Mouse (Mus musculus) forebrain, embryonic 11.5 days (tissue): ENCODE measurements around the gene Grk3. TPM values are rescaled to one million over a fixed set of nuclear protein-coding genes. Genes with fewer than 3 reads are reported as not detected.

Source experiments
- ATAC-seq: fragments of 200-750 bp; cut with Nextera tagmentation; replicated peaks from 2 replicates; pipeline ENCODE4 v1.8.0; 2017; ENCODE audit warnings: moderate TSS enrichment; ENCODE audit not compliant: low FRiP score
- DNase-seq: peaks from one replicate; pipeline ENCODE4 v3.0.0-alpha.2; 2017; ENCODE audit warnings: low spot score
- H3K27ac ChIP-seq: fragments of 300-500 bp; sonication (generic); 2 replicates; pipeline ENCODE4 v1.5.1; 2014; ENCODE audit warnings: low read depth, low read length
- H3K27me3 ChIP-seq: fragments of 300-500 bp; sonication (generic); 2 replicates; pipeline ENCODE4 v1.6.1; 2014; ENCODE audit warnings: mild to moderate bottlenecking, low read length, mixed read lengths; ENCODE audit not compliant: control insufficient read depth, insufficient read depth
- H3K36me3 ChIP-seq: fragments of 300-500 bp; sonication (generic); 2 replicates; pipeline ENCODE4 v1.6.1; 2014; ENCODE audit warnings: mild to moderate bottlenecking, low read length, moderate library complexity, mixed read lengths; ENCODE audit not compliant: control insufficient read depth, insufficient read depth
- H3K4me1 ChIP-seq: fragments of 300-500 bp; sonication (generic); replicated peaks from 2 replicates; pipeline ENCODE4 v1.6.1; 2014; ENCODE audit warnings: low read length, mixed read lengths; ENCODE audit not compliant: control insufficient read depth, insufficient read depth
- H3K4me2 ChIP-seq: fragments of 300-500 bp; sonication (generic); 2 replicates; pipeline ENCODE4 v1.6.1; 2014; ENCODE audit warnings: low read depth, mild to moderate bottlenecking, low read length, moderate library complexity, mixed read lengths; ENCODE audit not compliant: severe bottlenecking
- H3K4me3 ChIP-seq: fragments of 300-500 bp; sonication (generic); 2 replicates; pipeline ENCODE4 v1.5.1; 2014; ENCODE audit warnings: low read depth, low read length
- H3K9ac ChIP-seq: fragments of 300-500 bp; sonication (generic); 2 replicates; pipeline ENCODE4 v1.6.1; 2014; ENCODE audit warnings: low read length
- H3K9me3 ChIP-seq: fragments of 300-500 bp; sonication (generic); 2 replicates; pipeline ENCODE4 v1.6.1; 2016; ENCODE audit warnings: low read length, mixed read lengths; ENCODE audit not compliant: control insufficient read depth
- WGBS: fragments of 180-500 bp; shearing (Covaris S2); extraction: QIAGEN DNeasy Blood & Tissue Kit; methylation state at CpG from one replicate; pipeline ENCODE4 v1.1.7; 2014; 5-methylcytosine and 5-hydroxymethylcytosine counted together
- polyA plus RNA-seq: library from polyadenylated mRNA; unstranded; fragments of >200 nt; fragmentation: Nextera tagmentation; extraction: Ambion mirVana; gene quantifications from 2 replicates; pipeline ENCODE4 v1.2.1, GENCODE M21; 2014

Gene Grk3
- polyA plus RNA-seq, 1 experiment from 2014 or later: 6.7 TPM

GRCm38 (mm10) chr5:112963495-112963894, 52.1 kb downstream of the Grk3 start:
- H3K4me1 ChIP-seq: peaks cover 2% of the 10 kb centered on the region; the same call in 1 of the 2 replicates

GRCm38 (mm10) chr5:112962166-112962565, 53.4 kb downstream of the Grk3 start:
- no peaks in the 10 kb centered on the region for H3K36me3 ChIP-seq
- H3K27ac ChIP-seq: no peak overlapping the region
- ATAC-seq: no peak
- no peak overlapping the region for H3K9ac ChIP-seq
- DNase-seq: no peak
- no peak overlapping the region for H3K4me2 ChIP-seq
- H3K27me3 ChIP-seq: no peaks in the 10 kb centered on the region
- H3K4me3 ChIP-seq: no peak overlapping the region
- 86% methylated on average over 6 of the region's 6 CpGs for WGBS
- no peaks in the 10 kb centered on the region for H3K9me3 ChIP-seq
- peaks cover under 1% of the 10 kb centered on the region; the same call in 1 of the 2 replicates for H3K4me1 ChIP-seq

More at GRCm38 (mm10) chr5:112963495-112963894, 52.1 kb downstream of the Grk3 start:
- Histone ChIP-seq H3K27ac (no peak overlapping the region), H3K9ac (no peak overlapping the region), H3K9me3 (no peaks in the 10 kb centered on the region), H3K36me3 (no peaks in the 10 kb centered on the region), H3K4me3 (no peak overlapping the region), H3K27me3 (no peaks in the 10 kb centered on the region), H3K4me2 (no peak overlapping the region)
- ATAC-seq (no peak), DNase-seq (no peak)
- 61% methylated on average over 4 of the region's 4 CpGs for WGBS

- Histone ChIP-seq H3K4me2 (no peak overlapping the region), H3K27ac (no peak overlapping the region), H3K36me3 (no peaks in the 10 kb centered on the region), H3K4me3 (no peak overlapping the region), H3K27me3 (no peaks in the 10 kb centered on the region), H3K9me3 (no peaks in the 10 kb centered on the region), H3K9ac (no peak overlapping the region), H3K4me1 (no peaks in the 10 kb centered on the region; the same call in 1 of the 2 replicates)
- ATAC-seq (no peak), DNase-seq (no peak)
- 33% methylated on average over 3 of the region's 3 CpGs for WGBS
These were observed 54.7 kb downstream of the Grk3 start for GRCm38 (mm10) chr5:112960911-112961310.

- WGBS: 74% methylated on average over 5 of the region's 5 CpGs
- H3K27me3 ChIP-seq: no peaks in the 10 kb centered on the region
- H3K27ac ChIP-seq: no peak overlapping the region
- H3K4me1 ChIP-seq: no peaks in the 10 kb centered on the region; the same call in 1 of the 2 replicates
- ATAC-seq (no peak), DNase-seq (no peak)
- no peaks in the 10 kb centered on the region for H3K36me3 ChIP-seq
- H3K9me3 ChIP-seq: no peaks in the 10 kb centered on the region
- H3K4me3 ChIP-seq: no peak overlapping the region
- no peak overlapping the region for H3K9ac ChIP-seq
- H3K4me2 ChIP-seq: no peak overlapping the region
These were observed 57.3 kb downstream of the Grk3 start for GRCm38 (mm10) chr5:112958293-112958692.

GRCm38 (mm10) chr5:112956841-112957240, 58.8 kb downstream of the Grk3 start:
- no peak for ATAC-seq
- no peak overlapping the region for H3K9ac ChIP-seq
- no peak overlapping the region for H3K27ac ChIP-seq
- H3K27me3 ChIP-seq: no peaks in the 10 kb centered on the region
- H3K4me2 ChIP-seq: no peak overlapping the region
- no peaks in the 10 kb centered on the region; the same call in 1 of the 2 replicates for H3K4me1 ChIP-seq
- 89% methylated on average over 12 of the region's 12 CpGs for WGBS
- no peaks in the 10 kb centered on the region for H3K9me3 ChIP-seq
- no peaks in the 10 kb centered on the region for H3K36me3 ChIP-seq
- H3K4me3 ChIP-seq: no peak overlapping the region
- no peak for DNase-seq

- Histone ChIP-seq H3K4me3 (no peak overlapping the region), H3K9ac (no peak overlapping the region), H3K9me3 (no peaks in the 10 kb centered on the region), H3K27me3 (no peaks in the 10 kb centered on the region), H3K4me2 (no peak overlapping the region), H3K4me1 (no peaks in the 10 kb centered on the region; the same call in 1 of the 2 replicates), H3K36me3 (no peaks in the 10 kb centered on the region), H3K27ac (no peak overlapping the region)
- 84% methylated on average over 8 of the region's 8 CpGs for WGBS
- ATAC-seq (no peak), DNase-seq (no peak)
These were observed 59.2 kb downstream of the Grk3 start for GRCm38 (mm10) chr5:112956368-112956767.

- no peak for ATAC-seq
- Histone ChIP-seq H3K27ac (no peak overlapping the region), H3K36me3 (no peaks in the 10 kb centered on the region), H3K4me2 (no peak overlapping the region), H3K27me3 (no peaks in the 10 kb centered on the region), H3K4me1 (no peaks in the 10 kb centered on the region), H3K9ac (no peak overlapping the region), H3K9me3 (no peaks in the 10 kb centered on the region), H3K4me3 (no peak overlapping the region)
- WGBS: 89% methylated on average over 3 of the region's 3 CpGs
- DNase-seq: no peak
These were observed 64.7 kb downstream of the Grk3 start for GRCm38 (mm10) chr5:112950847-112951246.

GRCm38 (mm10) chr5:112945925-112946324, 69.7 kb downstream of the Grk3 start:
- no peaks in the 10 kb centered on the region for H3K9me3 ChIP-seq
- H3K36me3 ChIP-seq: no peaks in the 10 kb centered on the region
- WGBS: 80% methylated on average over 7 of the region's 7 CpGs
- H3K27me3 ChIP-seq: no peaks in the 10 kb centered on the region
- H3K9ac ChIP-seq: no peak overlapping the region
- DNase-seq (no peak), ATAC-seq (no peak)
- H3K4me1 ChIP-seq: peaks cover 4% of the 10 kb centered on the region; the same call in 1 of the 2 replicates
- no peak overlapping the region for H3K27ac ChIP-seq
- H3K4me2 ChIP-seq: no peak overlapping the region
- H3K4me3 ChIP-seq: no peak overlapping the region

GRCm38 (mm10) chr5:112942244-112942643, 73.3 kb downstream of the Grk3 start:
- Histone ChIP-seq H3K9ac (no peak overlapping the region), H3K9me3 (no peaks in the 10 kb centered on the region), H3K27me3 (no peaks in the 10 kb centered on the region), H3K27ac (no peak overlapping the region), H3K4me3 (no peak overlapping the region), H3K4me2 (no peak overlapping the region), H3K36me3 (no peaks in the 10 kb centered on the region), H3K4me1 (peaks cover 4% of the 10 kb centered on the region; the same call in 1 of the 2 replicates)
- ATAC-seq (peak; percentile 46; the same call in 1 of the 2 replicates), DNase-seq (no peak)
- WGBS: 46% methylated on average over 7 of the region's 7 CpGs
